Mouse (Mus musculus) kidney, embryonic 15.5 days (tissue): ENCODE measurements around the gene Fbxo36. TPM values are rescaled to one million over a fixed set of nuclear protein-coding genes. Genes with fewer than 3 reads are reported as not detected.

Experiments used
- ATAC-seq: fragments of 200-750 bp; cut with Nextera tagmentation; replicated peaks from 2 replicates; pipeline ENCODE4 v1.8.0; 2017; ENCODE audit warnings: moderate TSS enrichment; ENCODE audit not compliant: low FRiP score
- H3K27ac ChIP-seq: fragments of 300-500 bp; sonication (generic); 2 replicates; pipeline ENCODE4 v1.5.1; 2015; ENCODE audit warnings: mild to moderate bottlenecking, inconsistent platforms
- H3K27me3 ChIP-seq: fragments of 300-500 bp; sonication (generic); 2 replicates; pipeline ENCODE4 v1.6.1; 2015; ENCODE audit warnings: inconsistent platforms
- H3K36me3 ChIP-seq: fragments of 300-500 bp; sonication (generic); 2 replicates; pipeline ENCODE4 v1.6.1; 2015; ENCODE audit warnings: inconsistent platforms
- H3K4me1 ChIP-seq: fragments of 300-500 bp; sonication (generic); 2 replicates; pipeline ENCODE4 v1.6.1; 2015; ENCODE audit warnings: inconsistent platforms
- H3K4me2 ChIP-seq: fragments of 300-500 bp; sonication (generic); 2 replicates; pipeline ENCODE4 v1.6.1; 2015; ENCODE audit warnings: moderate library complexity, mild to moderate bottlenecking, inconsistent platforms
- H3K4me3 ChIP-seq: fragments of 300-500 bp; sonication (generic); replicated peaks from 2 replicates; pipeline ENCODE4 v1.5.1; 2015; ENCODE audit warnings: mild to moderate bottlenecking, inconsistent platforms
- H3K9ac ChIP-seq: fragments of 300-500 bp; sonication (generic); 2 replicates; pipeline ENCODE4 v1.6.1; 2015; ENCODE audit warnings: mild to moderate bottlenecking, inconsistent platforms
- H3K9me3 ChIP-seq: fragments of 300-500 bp; sonication (generic); replicated peaks from 2 replicates; pipeline ENCODE4 v1.6.1; 2016; ENCODE audit warnings: inconsistent platforms
- WGBS: fragments of 180-500 bp; shearing (Covaris S2); methylation state at CpG from one replicate; pipeline ENCODE4 v1.1.7; 2015; ENCODE audit warnings: mixed read lengths; 5-methylcytosine and 5-hydroxymethylcytosine counted together
- polyA plus RNA-seq: library from polyadenylated mRNA; unstranded; fragments of >200 nt; fragmentation: Nextera tagmentation; extraction: Ambion mirVana; gene quantifications from 2 replicates; pipeline ENCODE4 v1.2.1, GENCODE M21; 2015

Fbxo36 gene
- polyA plus RNA-seq, 1 experiment from 2014 or later = 11.1 TPM

GRCm38 (mm10) chr1:84860360-84861254, 21.0 kb downstream of the Fbxo36 start:
- Histone ChIP-seq H3K4me1 (0 out of 2 replicates have a peak, but pooled peaks cover 9% of the 10 kb centered on the region), H3K4me3 (no peak overlapping the region), H3K9me3 (no peaks in the 10 kb centered on the region), H3K27ac (no peak overlapping the region), H3K36me3 (no peaks in the 10 kb centered on the region), H3K4me2 (no peak overlapping the region), H3K9ac (no peak overlapping the region), H3K27me3 (no peaks in the 10 kb centered on the region)
- ATAC-seq = no peak
- WGBS = 73% methylated on average over 10 of the region's 10 CpGs

- WGBS = 55% methylated on average over 1 of the region's 1 CpGs
- no peak for ATAC-seq
- H3K9me3 ChIP-seq = no peaks in the 10 kb centered on the region
- H3K27ac ChIP-seq = no peak overlapping the region
- H3K9ac ChIP-seq = no peak overlapping the region
- H3K4me3 ChIP-seq = no peak overlapping the region
- no peaks in the 10 kb centered on the region for H3K27me3 ChIP-seq
- no peaks in the 10 kb centered on the region for H3K36me3 ChIP-seq
- 0 out of 2 replicates have a peak, but pooled peaks cover 9% of the 10 kb centered on the region for H3K4me1 ChIP-seq
- no peak overlapping the region for H3K4me2 ChIP-seq
Observed at GRCm38 (mm10) chr1:84861255-84861630, 21.6 kb downstream of the Fbxo36 start.

- Histone ChIP-seq H3K4me3 (no peak overlapping the region), H3K4me2 (no peak overlapping the region), H3K9ac (no peak overlapping the region), H3K27ac (no peak overlapping the region), H3K27me3 (no peaks in the 10 kb centered on the region), H3K4me1 (0 out of 2 replicates have a peak, but pooled peaks cover 9% of the 10 kb centered on the region), H3K36me3 (no peaks in the 10 kb centered on the region), H3K9me3 (no peaks in the 10 kb centered on the region)
- WGBS = 33% methylated on average over 2 of the region's 2 CpGs
- no peak for ATAC-seq
Observed at GRCm38 (mm10) chr1:84864645-84865044, 25.0 kb downstream of the Fbxo36 start.

- H3K9me3 ChIP-seq = no peaks in the 10 kb centered on the region
- no peak for ATAC-seq
- H3K27ac ChIP-seq = no peak overlapping the region
- no peaks in the 10 kb centered on the region for H3K27me3 ChIP-seq
- H3K9ac ChIP-seq = no peak overlapping the region
- 91% methylated on average over 6 of the region's 6 CpGs for WGBS
- no peak overlapping the region for H3K4me2 ChIP-seq
- no peak overlapping the region for H3K4me3 ChIP-seq
- 0 out of 2 replicates have a peak, but pooled peaks cover 9% of the 10 kb centered on the region for H3K4me1 ChIP-seq
- no peaks in the 10 kb centered on the region for H3K36me3 ChIP-seq
Observed at GRCm38 (mm10) chr1:84866231-84866630, 26.6 kb downstream of the Fbxo36 start.

- Histone ChIP-seq H3K4me3 (no peak overlapping the region), H3K36me3 (no peaks in the 10 kb centered on the region), H3K9ac (no peak overlapping the region), H3K4me2 (no peak overlapping the region), H3K4me1 (0 out of 2 replicates have a peak, but pooled peaks cover 12% of the 10 kb centered on the region), H3K9me3 (no peaks in the 10 kb centered on the region), H3K27me3 (no peaks in the 10 kb centered on the region), H3K27ac (no peak overlapping the region)
- WGBS = 91% methylated on average over 3 of the region's 3 CpGs
- ATAC-seq = no peak
Observed at GRCm38 (mm10) chr1:84866706-84867230, 27.1 kb downstream of the Fbxo36 start.

GRCm38 (mm10) chr1:84868311-84868710, 28.7 kb downstream of the Fbxo36 start:
- Histone ChIP-seq H3K9ac (no peak overlapping the region), H3K9me3 (no peaks in the 10 kb centered on the region), H3K36me3 (no peaks in the 10 kb centered on the region), H3K4me3 (no peak overlapping the region), H3K27ac (no peak overlapping the region), H3K27me3 (no peaks in the 10 kb centered on the region), H3K4me2 (no peak overlapping the region), H3K4me1 (0 out of 2 replicates have a peak, but pooled peaks cover 16% of the 10 kb centered on the region)
- no peak for ATAC-seq

GRCm38 (mm10) chr1:84868841-84869240, 29.2 kb downstream of the Fbxo36 start:
- no peaks in the 10 kb centered on the region for H3K9me3 ChIP-seq
- H3K4me3 ChIP-seq = no peak overlapping the region
- no peaks in the 10 kb centered on the region for H3K27me3 ChIP-seq
- ATAC-seq = no peak
- 0 out of 2 replicates have a peak, but pooled peaks cover 16% of the 10 kb centered on the region for H3K4me1 ChIP-seq
- peak overlapping the region; percentile 70 for H3K27ac ChIP-seq
- no peak overlapping the region for H3K4me2 ChIP-seq
- H3K36me3 ChIP-seq = no peaks in the 10 kb centered on the region
- no peak overlapping the region for H3K9ac ChIP-seq
- WGBS = 58% methylated on average over 4 of the region's 4 CpGs

GRCm38 (mm10) chr1:84869498-84869897, 29.9 kb downstream of the Fbxo36 start:
- Histone ChIP-seq H3K27ac (peak overlapping the region; percentile 70), H3K4me3 (no peak overlapping the region), H3K4me1 (0 out of 2 replicates have a peak, but pooled peaks cover 10% of the 10 kb centered on the region), H3K9me3 (no peaks in the 10 kb centered on the region), H3K4me2 (0 out of 2 replicates have a peak overlapping the region, but pooled peaks have one; percentile 8), H3K9ac (no peak overlapping the region), H3K36me3 (no peaks in the 10 kb centered on the region), H3K27me3 (no peaks in the 10 kb centered on the region)
- 51% methylated on average over 7 of the region's 7 CpGs for WGBS
- peak; percentile 65 for ATAC-seq

GRCm38 (mm10) chr1:84871131-84871530, 31.5 kb downstream of the Fbxo36 start:
- peak overlapping the region; percentile 80; the same call in 1 of the 2 replicates for H3K27ac ChIP-seq
- no peaks in the 10 kb centered on the region for H3K36me3 ChIP-seq
- whole genome bisulfite sequencing = 54% methylated on average over 6 of the region's 6 CpGs

GRCm38 (mm10) chr1:84872105-84872504, 32.5 kb downstream of the Fbxo36 start:
- Histone ChIP-seq H3K36me3 (no peaks in the 10 kb centered on the region), H3K9me3 (no peaks in the 10 kb centered on the region), H3K4me1 (0 out of 2 replicates have a peak, but pooled peaks cover 7% of the 10 kb centered on the region), H3K27me3 (no peaks in the 10 kb centered on the region), H3K4me3 (no peak overlapping the region), H3K4me2 (no peak overlapping the region), H3K27ac (peak overlapping the region; percentile 80), H3K9ac (no peak overlapping the region)
- 18% methylated on average over 3 of the region's 3 CpGs for WGBS
- peak; percentile 47; the same call in 1 of the 2 replicates for ATAC-seq

More at GRCm38 (mm10) chr1:84871131-84871530, 31.5 kb downstream of the Fbxo36 start:
- no peaks in the 10 kb centered on the region for H3K9me3 ChIP-seq
- no peak overlapping the region for H3K4me2 ChIP-seq
- no peak overlapping the region for H3K4me3 ChIP-seq
- ATAC-seq = no peak
- H3K9ac ChIP-seq = no peak overlapping the region
- 0 out of 2 replicates have a peak, but pooled peaks cover 7% of the 10 kb centered on the region for H3K4me1 ChIP-seq
- H3K27me3 ChIP-seq = no peaks in the 10 kb centered on the region

GRCm38 (mm10) chr1:84872939-84873338, 33.3 kb downstream of the Fbxo36 start:
- no peaks in the 10 kb centered on the region for H3K27me3 ChIP-seq
- no peaks in the 10 kb centered on the region for H3K36me3 ChIP-seq
- 47% methylated on average over 4 of the region's 4 CpGs for whole genome bisulfite sequencing
- H3K4me2 ChIP-seq = no peak overlapping the region
- H3K4me1 ChIP-seq = 0 out of 2 replicates have a peak, but pooled peaks cover 7% of the 10 kb centered on the region
- ATAC-seq = no peak
- no peaks in the 10 kb centered on the region for H3K9me3 ChIP-seq
- H3K9ac ChIP-seq = no peak overlapping the region
- peak overlapping the region; percentile 68; the same call in 1 of the 2 replicates for H3K27ac ChIP-seq
- H3K4me3 ChIP-seq = no peak overlapping the region

- 0 out of 2 replicates have a peak, but pooled peaks have one; percentile 48 for ATAC-seq
- no peaks in the 10 kb centered on the region for H3K4me1 ChIP-seq
- H3K27me3 ChIP-seq = no peaks in the 10 kb centered on the region
- no peaks in the 10 kb centered on the region for H3K36me3 ChIP-seq
- no peaks in the 10 kb centered on the region for H3K9me3 ChIP-seq
- H3K9ac ChIP-seq = no peak overlapping the region
- H3K4me2 ChIP-seq = no peak overlapping the region
- H3K4me3 ChIP-seq = no peak overlapping the region
- 69% methylated on average over 2 of the region's 2 CpGs for WGBS
- H3K27ac ChIP-seq = no peak overlapping the region
Observed at GRCm38 (mm10) chr1:84877590-84877989, 37.9 kb downstream of the Fbxo36 start.
